Mouse (Mus musculus) CH12.LX (cell line): ENCODE data around the gene Slc17a4. TPM values are rescaled to one million over a fixed set of nuclear protein-coding genes. Genes with fewer than 3 reads are reported as not detected.

Experiments used
- DNase-seq: peaks from one replicate; pipeline ENCODE4 v3.0.0-alpha.2; 2013; ENCODE audit errors: extremely low read depth
- H3K27ac ChIP-seq: 2 replicates; pipeline ENCODE4 v1.5.1; 2012; ENCODE audit warnings: low read depth, mild to moderate bottlenecking, control low read depth, moderate library complexity; ENCODE audit not compliant: insufficient read depth
- H3K27me3 ChIP-seq: replicated peaks from 2 replicates; pipeline ENCODE3; 2012; ENCODE audit warnings: inconsistent platforms
- H3K36me3 ChIP-seq, 2 experiments: replicated peaks in 1 of 2; 2 replicates each; pipeline versions ENCODE3 to v1.6.1; 2012; ENCODE audit warnings: inconsistent platforms in 1 of 2, low read length in 1 of 2, mild to moderate bottlenecking in 1 of 2, mixed read lengths in 1 of 2, moderate library complexity in 1 of 2; ENCODE audit not compliant: control insufficient read depth in 1 of 2, insufficient read depth in 1 of 2
- H3K4me1 ChIP-seq, 2 experiments: 2 replicates each; pipeline ENCODE4 v1.6.1; 2012; ENCODE audit warnings: inconsistent platforms in 1 of 2, moderate library complexity in 1 of 2; ENCODE audit not compliant: insufficient read depth in 2 of 2, control insufficient read depth in 1 of 2
- H3K4me2 ChIP-seq: 2 replicates; pipeline ENCODE4 v1.6.1; 2012; ENCODE audit warnings: low read depth, mild to moderate bottlenecking, control low read depth; ENCODE audit not compliant: poor library complexity, insufficient read depth, severe bottlenecking
- H3K4me3 ChIP-seq, 3 experiments: fragments of 150-350 bp in 1 of 3; sonication (generic) in 1 of 3; replicated peaks in 1 of 3; 2 replicates each; pipeline versions ENCODE3 to v1.5.1; 2011 to 2012; ENCODE audit warnings: low read depth in 2 of 3, low read length in 2 of 3, mild to moderate bottlenecking in 2 of 3, moderate library complexity in 2 of 3, control low read depth in 1 of 3, improper control_type of control experiment in 1 of 3, inconsistent platforms in 1 of 3, mixed read lengths in 1 of 3; ENCODE audit not compliant: poor library complexity in 1 of 3
- H3K79me2 ChIP-seq: replicated peaks from 2 replicates; pipeline ENCODE4 v1.6.1; 2012; ENCODE audit warnings: mild to moderate bottlenecking, moderate library complexity; ENCODE audit not compliant: control insufficient read depth, poor library complexity, insufficient read depth, severe bottlenecking; ENCODE audit errors: extremely low read depth
- H3K9ac ChIP-seq: 2 replicates; pipeline ENCODE4 v1.6.1; 2012; ENCODE audit warnings: low read depth, mild to moderate bottlenecking, control low read depth, moderate library complexity; ENCODE audit not compliant: insufficient read depth
- H3K9me3 ChIP-seq: replicated peaks from 2 replicates; pipeline ENCODE3; 2012; ENCODE audit warnings: low read length, inconsistent platforms, mixed read lengths
- BHLHE40 ChIP-seq: IDR thresholded peaks from 2 replicates; pipeline ENCODE4 v1.6.1; 2011; ENCODE audit warnings: mild to moderate bottlenecking, low read depth, low read length, improper control_type of control experiment
- CTCF ChIP-seq, 2 experiments: IDR thresholded peaks in 1 of 2; conservative IDR thresholded peaks in 1 of 2; 2 replicates each; pipeline ENCODE4 v1.5.1; 2011 to 2012; ENCODE audit warnings: low read depth in 2 of 2, low read length in 2 of 2, improper control_type of control experiment in 1 of 2, inconsistent platforms in 1 of 2, mild to moderate bottlenecking in 1 of 2, moderate library complexity in 1 of 2
- E2F4 ChIP-seq: IDR thresholded peaks from 2 replicates; pipeline ENCODE4 v1.6.1; 2011; ENCODE audit warnings: low read depth, low read length, improper control_type of control experiment; ENCODE audit not compliant: insufficient replicate concordance
- HCFC1 ChIP-seq: IDR thresholded peaks from 2 replicates; pipeline ENCODE4 v1.6.1; 2012; ENCODE audit warnings: low read depth, mild to moderate bottlenecking, inconsistent platforms, low read length, improper control_type of control experiment
- JUN ChIP-seq: IDR thresholded peaks from 2 replicates; pipeline ENCODE4 v1.6.1; 2011; ENCODE audit warnings: low read depth, mild to moderate bottlenecking, low read length, improper control_type of control experiment, moderate library complexity; ENCODE audit not compliant: insufficient read depth
- KAT2A ChIP-seq: IDR thresholded peaks from 2 replicates; pipeline ENCODE4 v1.6.1; 2012; ENCODE audit warnings: low read length, improper control_type of control experiment, inconsistent platforms; ENCODE audit not compliant: insufficient replicate concordance
- MAFK ChIP-seq: IDR thresholded peaks from 2 replicates; pipeline ENCODE4 v1.6.1; 2011; ENCODE audit warnings: low read length, improper control_type of control experiment; ENCODE audit not compliant: insufficient replicate concordance
- MAZ ChIP-seq: IDR thresholded peaks from 2 replicates; pipeline ENCODE4 v1.6.1; 2012; ENCODE audit warnings: low read depth, mild to moderate bottlenecking, inconsistent platforms, low read length, improper control_type of control experiment, moderate library complexity
- MEF2A ChIP-seq: IDR thresholded peaks from 2 replicates; pipeline ENCODE4 v1.6.1; 2014; ENCODE audit warnings: low read depth, mild to moderate bottlenecking, inconsistent platforms, low read length, improper control_type of control experiment, borderline replicate concordance
- MXI1 ChIP-seq: IDR thresholded peaks from 2 replicates; pipeline ENCODE4 v1.6.1; 2011; ENCODE audit warnings: mild to moderate bottlenecking, low read depth, low read length, improper control_type of control experiment
- PAX5 ChIP-seq: IDR thresholded peaks from 2 replicates; pipeline ENCODE4 v1.6.1; 2012; ENCODE audit warnings: low read length, inconsistent platforms, mixed read lengths
- RAD21 ChIP-seq: IDR thresholded peaks from 2 replicates; pipeline ENCODE4 v1.6.1; 2011; ENCODE audit warnings: low read depth, mild to moderate bottlenecking, low read length, improper control_type of control experiment, moderate library complexity
- RCOR1 ChIP-seq: conservative IDR thresholded peaks from 2 replicates; pipeline ENCODE4 v1.6.1; 2012; ENCODE audit warnings: low read depth, mild to moderate bottlenecking, inconsistent platforms, low read length, improper control_type of control experiment
- SIN3A ChIP-seq: IDR thresholded peaks from 2 replicates; pipeline ENCODE4 v1.6.1; 2012; ENCODE audit warnings: low read length, improper control_type of control experiment, inconsistent platforms
- SMC3 ChIP-seq: IDR thresholded peaks from 2 replicates; pipeline ENCODE4 v1.6.1; 2011; ENCODE audit warnings: low read depth, low read length, improper control_type of control experiment
- TBP ChIP-seq: conservative IDR thresholded peaks from 2 replicates; pipeline ENCODE4 v1.6.1; 2011; ENCODE audit warnings: low read depth, low read length, improper control_type of control experiment
- UBTF ChIP-seq: IDR thresholded peaks from 2 replicates; pipeline ENCODE4 v1.6.1; 2012; ENCODE audit warnings: low read depth, mild to moderate bottlenecking, inconsistent platforms, low read length, improper control_type of control experiment, moderate library complexity
- USF1 ChIP-seq: IDR thresholded peaks from 2 replicates; pipeline ENCODE4 v1.6.1; 2014; ENCODE audit warnings: low read depth, mild to moderate bottlenecking, inconsistent platforms, low read length, improper control_type of control experiment
- USF2 ChIP-seq: conservative IDR thresholded peaks from 2 replicates; pipeline ENCODE4 v1.6.1; 2011; ENCODE audit warnings: low read depth, low read length, improper control_type of control experiment
- ZKSCAN1 ChIP-seq: IDR thresholded peaks from 2 replicates; pipeline ENCODE4 v1.6.1; 2012; ENCODE audit warnings: low read depth, inconsistent platforms, low read length, improper control_type of control experiment, borderline replicate concordance
- ZMIZ1 ChIP-seq: IDR thresholded peaks from 2 replicates; pipeline ENCODE4 v1.6.1; 2012; ENCODE audit warnings: low read depth, mild to moderate bottlenecking, inconsistent platforms, low read length, improper control_type of control experiment
- dilution Hi-C: fragments of 300-500 bp; cut with MboI; formaldehyde crosslinking; loops from 2 replicates; pipeline ENCODE4 v1.14.3; 2020; ENCODE audit warnings: low sequenced_read_pairs; ENCODE audit not compliant: extremely low pct_unique_long_range_greater_than_20kb, extremely low pct_ligation_motif_present
- in situ Hi-C: fragments of 300-500 bp; cut with MboI; formaldehyde crosslinking; loops from 3 replicates; pipeline ENCODE4 v1.14.3; 2019; ENCODE audit warnings: low sequenced_read_pairs, low pct_ligation_motif_present, low pct_unique_long_range_greater_than_20kb, mixed read lengths
- polyA plus RNA-seq: library from polyadenylated mRNA; unstranded; fragments of >175 nt; gene quantifications from 2 replicates; pipeline ENCODE4 v1.2.1, GENCODE M21; 2012; ENCODE audit warnings: low read depth; ENCODE audit not compliant: insufficient read length
- total RNA-seq, 2 experiments: library from RNA; depleted of rRNA; stranded (reverse); fragments of 300-350 nt in 1 of 2; fragments of >200 nt in 1 of 2; gene quantifications; 2 replicates each; pipeline ENCODE4 v1.2.3; 2012 to 2014

Slc17a4 gene
- total and polyA plus RNA-seq, 3 experiments = 0.08 to 0.37 (median 0.35) TPM

DNA sequence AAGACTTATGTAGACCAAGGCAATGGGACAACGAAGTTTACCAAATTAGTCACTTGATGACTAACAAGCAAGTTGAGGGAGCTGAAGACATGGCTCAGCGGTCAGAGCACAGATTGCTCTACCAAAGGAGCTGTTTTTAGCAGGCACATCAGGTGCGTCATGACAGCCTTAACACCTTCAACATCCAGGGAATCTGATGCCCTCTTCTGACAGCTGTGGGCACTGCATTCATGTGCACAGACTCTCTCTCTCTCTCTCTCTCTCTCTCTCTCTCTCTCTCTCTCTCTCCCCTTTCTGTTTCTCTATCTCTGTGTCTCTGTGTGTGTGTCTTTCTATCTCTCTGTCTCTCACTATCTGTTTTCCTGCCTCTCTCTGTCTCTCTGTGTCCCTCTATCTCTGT, 36.1 kb upstream of the Slc17a4 start:
- peak; percentile 33 to 58; a peak in 3 of 4 replicates for TF ChIP-seq CTCF (conservative IDR thresholded peaks at IDR 0.05 in 1 of 2, IDR thresholded peaks at IDR 0.05 in 1 of 2; ENCODE audit: low read depth in 2 of 2, low read length in 2 of 2)
- peak; percentile 38 for TF ChIP-seq RAD21
- TF ChIP-seq HCFC1 = no peak
- TF ChIP-seq KAT2A = no peak
- no peak for TF ChIP-seq MAFK
- no peak for TF ChIP-seq SIN3A
- no peak for TF ChIP-seq UBTF
- TF ChIP-seq ZKSCAN1 = no peak
- 0 out of 2 replicates have a peak, but pooled peaks have one; percentile 17 for TF ChIP-seq BHLHE40
- no peak for TF ChIP-seq MAZ
- no peak for TF ChIP-seq TBP
- TF ChIP-seq JUN = no peak
- TF ChIP-seq USF2 = no peak
- no peak for TF ChIP-seq MXI1
- TF ChIP-seq SMC3 = peak; percentile 51
- TF ChIP-seq MEF2A = peak; percentile 9; the same call in 1 of the 2 replicates
- TF ChIP-seq USF1 = no peak
- no peak for TF ChIP-seq RCOR1
- no peak for TF ChIP-seq ZMIZ1
- TF ChIP-seq E2F4 = no peak
- no peak for TF ChIP-seq PAX5

More for the DNA sequence above, 36.1 kb upstream of the Slc17a4 start:
- Histone ChIP-seq H3K9me3 (no peaks in the 10 kb centered on the region), H3K27ac (no peak overlapping the region), H3K79me2 (no peaks in the 10 kb centered on the region), H3K4me2 (no peak overlapping the region), H3K4me1 (peaks cover 3 to 9% of the 10 kb centered on the region in 2 experiments; a peak in 3 of 4 replicates), H3K36me3 (no peaks in the 10 kb centered on the region), H3K4me3 (no peak overlapping the region), H3K9ac (no peak overlapping the region), H3K27me3 (no peaks in the 10 kb centered on the region)
- DNase-seq = peak; percentile 29
- in situ Hi-C loops (no loop called here), dilution Hi-C loops (no loop called here)
